Mouse (Mus musculus) brain, embryonic 14.5 days (tissue): Measurements from ENCODE around the gene Abhd12.

Source experiments
- CTCF ChIP-seq: fragments of 200-500 bp; IDR thresholded peaks from 2 replicates; pipeline ENCODE4 v1.5.1; 2012; ENCODE audit warnings: inconsistent platforms, mild to moderate bottlenecking, moderate library complexity, borderline replicate concordance; ENCODE audit not compliant: insufficient read depth, insufficient read length; ENCODE audit errors: extremely low read depth
- POLR2A ChIP-seq: fragments of 200-500 bp; IDR thresholded peaks from 2 replicates; pipeline ENCODE4 v1.6.1; 2012; ENCODE audit warnings: mild to moderate bottlenecking, inconsistent platforms, borderline replicate concordance; ENCODE audit not compliant: poor library complexity, insufficient read depth, insufficient read length, severe bottlenecking; ENCODE audit errors: extremely low read depth

- TF ChIP-seq POLR2A (no peak), CTCF (no peak)
Observed at GRCm38 (mm10) chr2:150877561-150877960, 27.0 kb downstream of the Abhd12 start.
